ENCODE assay signal across 10 mouse cellular contexts in genomic region chr1:75393139-75393538, GRCm38 (mm10). TPM values are rescaled to one million over a fixed set of nuclear protein-coding genes. Genes with fewer than 3 reads are reported as not detected.
DNase-seq lines count a peak whose midpoint lies in the region; ATAC-seq lines count a peak whose summit lies in the region.
"Had no signal": no experiment of that assay in that cellular context is flagged by ENCODE, and none has a peak within 500 bp of the region (broad histone marks: within the 10 kb centered on the region; RNA-seq: fewer than 3 reads in every experiment).

No protein-coding gene starts in this region.

- DNase-seq in frontal cortex, postnatal 36 days (ENCODE audit: low spot score in 2 of 2), result peak; percentile 43 to 61
- no peak for DNase-seq in frontal cortex, postnatal 14 days (ENCODE audit: low spot score in 2 of 2)
- DNase-seq in embryonic facial prominence, embryonic 10.5 days (ENCODE audit: low spot score), result no peak
- DNase-seq in limb, embryonic 10.5 days (ENCODE audit: low spot score), result no peak
- DNase-seq in testis, postnatal 14 days (ENCODE audit: low spot score), result no peak

- H3K9me3 ChIP-seq in embryonic facial prominence, embryonic 10.5 days, result no peaks in the 10 kb centered on the region
- H3K9me3 ChIP-seq in heart, embryonic 11.5 days (replicated peaks; ENCODE audit: control insufficient read depth, low read length), result no peaks in the 10 kb centered on the region
- H3K9me3 ChIP-seq in limb, embryonic 10.5 days (replicated peaks), result no peaks in the 10 kb centered on the region

- no peak overlapping the region for H3K4me2 ChIP-seq in heart, embryonic 11.5 days

- H3K4me1 ChIP-seq in embryonic facial prominence, embryonic 10.5 days, result peaks cover 23% of the 10 kb centered on the region
- peaks cover 34% of the 10 kb centered on the region for H3K4me1 ChIP-seq in heart, embryonic 11.5 days (ENCODE audit: control insufficient read depth, insufficient read depth, low read length)
- peaks cover 24% of the 10 kb centered on the region for H3K4me1 ChIP-seq in limb, embryonic 10.5 days

- H3K9ac ChIP-seq in heart, embryonic 11.5 days (ENCODE audit: low read depth, low read length), result no peak overlapping the region
- H3K9ac ChIP-seq: liver, embryonic 14.5 days had no signal

- ATAC-seq in heart, embryonic 11.5 days (replicated peaks; ENCODE audit: insufficient number of reproducible peaks, low FRiP score, low TSS enrichment), result no peak
- ATAC-seq in erythroid progenitor cell, adult 5-6 weeks (replicated peaks; ENCODE audit: low FRiP score, poor library complexity, severe bottlenecking), result no peak
- no peak for ATAC-seq in erythroblast, adult 5-6 weeks (replicated peaks; ENCODE audit: low FRiP score, poor library complexity, severe bottlenecking)

- no peak overlapping the region for H3K4me3 ChIP-seq in embryonic facial prominence, embryonic 10.5 days
- no peak overlapping the region for H3K4me3 ChIP-seq in heart, embryonic 11.5 days (ENCODE audit: low read depth, low read length)
- H3K4me3 ChIP-seq in limb, embryonic 10.5 days, result no peak overlapping the region

- H3K27me3 ChIP-seq in embryonic facial prominence, embryonic 10.5 days (replicated peaks; ENCODE audit: low read depth, poor library complexity, severe bottlenecking), result peaks cover 32% of the 10 kb centered on the region
- H3K27me3 ChIP-seq in heart, embryonic 11.5 days (ENCODE audit: control insufficient read depth, insufficient read depth, low read length), result peaks cover 9% of the 10 kb centered on the region; the same call in 1 of the 2 replicates
- H3K27me3 ChIP-seq in limb, embryonic 10.5 days (ENCODE audit: low read depth, poor library complexity, severe bottlenecking), result peaks cover 27% of the 10 kb centered on the region
- H3K27me3 ChIP-seq: CH12.LX had no signal

- H3K36me3 ChIP-seq in embryonic facial prominence, embryonic 10.5 days (replicated peaks), result peaks cover 70% of the 10 kb centered on the region
- H3K36me3 ChIP-seq in heart, embryonic 11.5 days (ENCODE audit: control insufficient read depth, insufficient read depth, low read length), result peaks cover 9% of the 10 kb centered on the region
- H3K36me3 ChIP-seq in limb, embryonic 10.5 days, result peaks cover 39% of the 10 kb centered on the region

- 77% methylated on average over 9 of the region's 9 CpGs for WGBS in embryonic facial prominence, embryonic 10.5 days
- WGBS in heart, embryonic 11.5 days (ENCODE audit: insufficient replicate concordance), result 40% methylated on average over 9 of the region's 9 CpGs
- WGBS in limb, embryonic 10.5 days, result 77% methylated on average over 9 of the region's 9 CpGs

- 0 out of 2 replicates have a peak overlapping the region, but pooled peaks have one; percentile 59 for H3K27ac ChIP-seq in embryonic facial prominence, embryonic 10.5 days (replicated peaks)
- peak overlapping the region; percentile 69 for H3K27ac ChIP-seq in heart, embryonic 11.5 days (ENCODE audit: low read depth, low read length)
- peak overlapping the region; percentile 46; the same call in 1 of the 2 replicates for H3K27ac ChIP-seq in limb, embryonic 10.5 days
- H3K27ac ChIP-seq: liver, embryonic 14.5 days had no signal

RNA-seq across cellular contexts. Expression of gene Speg, which starts 18.0 kb away (rescaled TPM):
- polyA plus RNA-seq in embryonic facial prominence, embryonic 10.5 days (2016; fragmentation: Nextera tagmentation; extraction: Ambion mirVana), result 30.2 and 30.6 TPM in 2 replicates
- 60.7 and 66.5 TPM in 2 replicates for polyA plus RNA-seq in heart, embryonic 11.5 days (2014; fragmentation: Nextera tagmentation; extraction: Ambion mirVana)
- polyA plus RNA-seq in limb, embryonic 10.5 days (2016; fragmentation: Nextera tagmentation; extraction: Ambion mirVana), result 45.7 and 49.6 TPM in 2 replicates
- not detected in 2 replicates for total RNA-seq in erythroid progenitor cell, adult 5-6 weeks (2015; ENCODE audit: low replicate concordance)
- total RNA-seq in erythroid progenitor cell, adult 5-6 weeks (2017; ENCODE audit: low replicate concordance), result 0.13 TPM in 1 of 2 replicates, not detected in the other
- total RNA-seq in erythroblast, adult 5-6 weeks (2015; ENCODE audit: low replicate concordance), result not detected in 2 replicates
- 1.7 TPM in 1 of 2 replicates, not detected in the other for total RNA-seq in erythroblast, adult 5-6 weeks (2017; ENCODE audit: low replicate concordance)

RNA-seq across cellular contexts. Expression of gene Des, which starts 33.0 kb away (rescaled TPM):
- polyA plus RNA-seq in embryonic facial prominence, embryonic 10.5 days (2016; fragmentation: Nextera tagmentation; extraction: Ambion mirVana), result 10.4 and 15.6 TPM in 2 replicates
- polyA plus RNA-seq in heart, embryonic 11.5 days (2014; fragmentation: Nextera tagmentation; extraction: Ambion mirVana), result 428 and 477 TPM in 2 replicates
- polyA plus RNA-seq in limb, embryonic 10.5 days (2016; fragmentation: Nextera tagmentation; extraction: Ambion mirVana), result 6.2 and 7.8 TPM in 2 replicates
- not detected in 2 replicates for total RNA-seq in erythroid progenitor cell, adult 5-6 weeks (2015; ENCODE audit: low replicate concordance)
- not detected in 2 replicates for total RNA-seq in erythroid progenitor cell, adult 5-6 weeks (2017; ENCODE audit: low replicate concordance)
- total RNA-seq in erythroblast, adult 5-6 weeks (2015; ENCODE audit: low replicate concordance), result not detected in 2 replicates
- not detected in 2 replicates for total RNA-seq in erythroblast, adult 5-6 weeks (2017; ENCODE audit: low replicate concordance)

RNA-seq across cellular contexts. Expression of gene Gmppa, which starts 42.6 kb away (rescaled TPM):
- 57.1 and 61.3 TPM in 2 replicates for polyA plus RNA-seq in embryonic facial prominence, embryonic 10.5 days (2016; fragmentation: Nextera tagmentation; extraction: Ambion mirVana)
- 49.8 and 57.2 TPM in 2 replicates for polyA plus RNA-seq in heart, embryonic 11.5 days (2014; fragmentation: Nextera tagmentation; extraction: Ambion mirVana)
- polyA plus RNA-seq in limb, embryonic 10.5 days (2016; fragmentation: Nextera tagmentation; extraction: Ambion mirVana), result 50.4 and 61.7 TPM in 2 replicates
- 17.6 and 23.1 TPM in 2 replicates for total RNA-seq in erythroid progenitor cell, adult 5-6 weeks (2015; ENCODE audit: low replicate concordance)
- total RNA-seq in erythroid progenitor cell, adult 5-6 weeks (2017; ENCODE audit: low replicate concordance), result 3.6 and 10.8 TPM in 2 replicates
- total RNA-seq in erythroblast, adult 5-6 weeks (2015; ENCODE audit: low replicate concordance), result 2.9 and 14.4 TPM in 2 replicates
- 6.1 and 20.1 TPM in 2 replicates for total RNA-seq in erythroblast, adult 5-6 weeks (2017; ENCODE audit: low replicate concordance)

RNA-seq across cellular contexts. Expression of gene Asic4, which starts 57.1 kb away (rescaled TPM):
- polyA plus RNA-seq in embryonic facial prominence, embryonic 10.5 days (2016; fragmentation: Nextera tagmentation; extraction: Ambion mirVana), result 2.1 and 2.4 TPM in 2 replicates
- 0.11 TPM in 2 replicates for polyA plus RNA-seq in heart, embryonic 11.5 days (2014; fragmentation: Nextera tagmentation; extraction: Ambion mirVana)
- 0.31 and 0.59 TPM in 2 replicates for polyA plus RNA-seq in limb, embryonic 10.5 days (2016; fragmentation: Nextera tagmentation; extraction: Ambion mirVana)
- total RNA-seq in erythroid progenitor cell, adult 5-6 weeks (2015; ENCODE audit: low replicate concordance), result not detected in 2 replicates
- not detected in 2 replicates for total RNA-seq in erythroid progenitor cell, adult 5-6 weeks (2017; ENCODE audit: low replicate concordance)
- not detected in 2 replicates for total RNA-seq in erythroblast, adult 5-6 weeks (2015; ENCODE audit: low replicate concordance)
- not detected in 2 replicates for total RNA-seq in erythroblast, adult 5-6 weeks (2017; ENCODE audit: low replicate concordance)
- total RNA-seq: CH12.LX had no signal

Comparison
In these comparisons a context has a peak if more than half of its experiments do, and no peak if none do; other contexts are left out.
1. DNase-seq: peak in frontal cortex, postnatal 36 days (2 of 2); none in frontal cortex, postnatal 14 days (0 of 2), embryonic facial prominence, embryonic 10.5 days (single experiment), limb, embryonic 10.5 days (single experiment) and testis, postnatal 14 days (single experiment).
2. RNA of gene Des, which starts 33.0 kb away (polyA plus RNA-seq): 428 to 477 TPM in heart, embryonic 11.5 days; 10.4 to 15.6 TPM in embryonic facial prominence, embryonic 10.5 days and 6.2 to 7.8 TPM in limb, embryonic 10.5 days; every median in the first group is over 10 times any median in the second.
3. Peak in every context shown above with its lines, with median percentiles within 50 percentile points of each other: H3K27ac ChIP-seq.